Mouse (Mus musculus) MEL (cell line): ENCODE measurements around the gene Prkci.

Experiments used
- CHD1 ChIP-seq: IDR thresholded peaks from 2 replicates; pipeline ENCODE4 v1.6.1; 2012; ENCODE audit warnings: low read depth, mild to moderate bottlenecking, inconsistent platforms, low read length, improper control_type of control experiment
- CHD2 ChIP-seq: IDR thresholded peaks from 2 replicates; pipeline ENCODE4 v1.6.1; 2011; ENCODE audit warnings: low read length, improper control_type of control experiment
- CTCF ChIP-seq, 3 experiments: IDR thresholded peaks in 2 of 3; conservative IDR thresholded peaks in 1 of 3; 2 replicates each; pipeline ENCODE4 v1.5.1; 2011 to 2012; ENCODE audit warnings: low read length in 3 of 3, low read depth in 2 of 3, mild to moderate bottlenecking in 2 of 3, improper control_type of control experiment in 1 of 3, inconsistent platforms in 1 of 3, mixed read lengths in 1 of 3, moderate library complexity in 1 of 3; ENCODE audit not compliant: control insufficient read depth in 1 of 3, insufficient read depth in 1 of 3, poor library complexity in 1 of 3, severe bottlenecking in 1 of 3
- GATA1 ChIP-seq: IDR thresholded peaks from 2 replicates; pipeline ENCODE4 v1.6.1; 2011; ENCODE audit warnings: low read depth, low read length, improper control_type of control experiment
- MEF2A ChIP-seq: IDR thresholded peaks from 2 replicates; pipeline ENCODE4 v1.6.1; 2014; ENCODE audit warnings: low read depth, mild to moderate bottlenecking, inconsistent platforms, low read length, improper control_type of control experiment; ENCODE audit not compliant: poor library complexity, insufficient replicate concordance, severe bottlenecking; ENCODE audit errors: extremely low read depth
- MXI1 ChIP-seq: IDR thresholded peaks from 2 replicates; pipeline ENCODE4 v1.6.1; 2011; ENCODE audit warnings: mild to moderate bottlenecking, low read depth, low read length, improper control_type of control experiment
- MYC ChIP-seq: IDR thresholded peaks from 2 replicates; pipeline ENCODE4 v1.6.1; 2011; ENCODE audit warnings: low read depth, mild to moderate bottlenecking, low read length, improper control_type of control experiment, moderate library complexity
- POLR2A ChIP-seq, 2 experiments: IDR thresholded peaks; 2 replicates each; pipeline ENCODE4 v1.6.1; 2011 to 2012; ENCODE audit warnings: low read length in 2 of 2, mild to moderate bottlenecking in 2 of 2, control low read depth in 1 of 2, improper control_type of control experiment in 1 of 2, low read depth in 1 of 2, moderate library complexity in 1 of 2; ENCODE audit not compliant: control insufficient read depth in 1 of 2, insufficient read depth in 1 of 2, poor library complexity in 1 of 2
- POLR2AphosphoS2 ChIP-seq: IDR thresholded peaks from 2 replicates; pipeline ENCODE4 v1.6.1; 2011; ENCODE audit warnings: low read length, improper control_type of control experiment
- SIN3A ChIP-seq: IDR thresholded peaks from 2 replicates; pipeline ENCODE4 v1.6.1; 2012; ENCODE audit warnings: low read length, improper control_type of control experiment, inconsistent platforms

DNA sequence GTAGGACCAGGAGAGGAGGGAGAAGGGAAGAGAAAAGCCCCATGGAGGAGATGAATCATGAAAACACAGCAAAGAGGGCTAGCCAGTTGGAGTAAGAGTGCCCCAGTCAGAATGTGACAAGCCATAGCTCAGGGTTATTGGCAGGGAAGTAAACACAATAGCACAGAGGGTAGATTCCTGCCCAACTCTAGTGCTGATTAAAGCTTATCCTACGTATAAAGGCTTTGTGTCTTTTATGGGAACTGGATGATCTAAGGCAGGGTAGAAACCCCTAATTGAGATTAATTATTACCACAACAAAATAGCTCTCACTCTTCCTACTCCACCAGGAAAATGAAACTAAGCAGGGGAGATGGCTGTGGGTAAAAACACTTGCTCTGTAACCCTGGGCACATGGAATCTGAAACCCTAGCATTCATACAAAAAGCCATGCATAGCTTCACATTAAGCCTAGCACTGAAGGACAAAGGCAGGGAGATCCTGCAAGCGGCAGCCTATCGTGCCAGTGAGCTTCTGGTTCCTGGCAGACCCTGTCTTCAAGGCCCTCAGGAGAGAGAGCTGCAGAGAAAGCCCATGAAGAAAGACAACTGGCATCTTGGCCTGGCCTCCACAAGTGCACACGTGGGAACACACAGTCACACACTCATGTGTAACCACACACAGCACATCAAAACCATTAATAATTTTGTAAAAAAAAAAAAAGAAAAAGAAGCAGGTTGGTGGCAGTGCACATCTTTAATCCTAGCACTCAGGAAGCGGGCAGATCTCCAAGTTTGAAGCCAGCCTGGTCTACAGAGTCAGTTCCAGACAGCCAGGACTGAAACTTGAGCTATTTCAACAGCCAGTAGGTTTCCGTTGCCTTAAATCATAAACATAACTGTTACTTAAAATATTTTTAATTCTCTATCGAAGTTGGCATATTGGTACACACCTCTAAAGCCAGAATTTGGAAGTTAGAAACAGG is 35.4 kb upstream of the Prkci start:
- TF ChIP-seq GATA1 (no peak), CHD1 (no peak), CTCF (IDR thresholded peaks at IDR 0.05 in 2 of 3, conservative IDR thresholded peaks at IDR 0.05 in 1 of 3; ENCODE audit: control insufficient read depth in 1 of 3, insufficient read depth in 1 of 3, low read depth in 2 of 3, low read length in 3 of 3, poor library complexity in 1 of 3, severe bottlenecking in 1 of 3) (no peak), MYC (no peak), POLR2A (IDR thresholded peaks at IDR 0.05; ENCODE audit: control insufficient read depth in 1 of 2, insufficient read depth in 1 of 2, low read depth in 1 of 2, low read length in 2 of 2, poor library complexity in 1 of 2) (no peak), POLR2AphosphoS2 (no peak), CHD2 (no peak), MXI1 (no peak), MEF2A (no peak), SIN3A (no peak)
